Mouse (Mus musculus): Measurements from ENCODE around the gene Hesx1.

Hesx1 gene

DNA sequence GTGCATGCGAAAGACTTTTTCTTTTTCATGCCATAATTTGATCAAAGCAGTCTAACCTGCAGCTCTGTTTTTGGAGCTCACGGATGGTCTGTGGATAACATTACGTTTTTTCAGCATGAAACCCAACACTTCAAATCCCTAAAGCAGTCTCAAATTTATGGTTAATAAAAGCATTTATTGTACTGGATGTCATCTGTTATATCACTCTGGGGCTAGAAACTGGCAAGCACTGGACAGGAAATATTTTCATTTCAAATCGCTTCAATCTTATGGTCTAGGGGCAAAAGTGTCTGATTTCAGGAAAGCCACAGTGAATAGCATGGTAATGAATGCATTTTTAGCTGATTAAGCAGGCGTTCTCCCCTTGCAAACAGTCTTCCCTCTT lies 57.3 kb downstream of the Hesx1 start:
- in situ Hi-C loops (cut with MboI; ENCODE audit: low sequenced_read_pairs), result no loop called here

Measured in CH12F3 (cell line).